Mouse (Mus musculus): ENCODE measurements around the gene B230217C12Rik.
"Not testable (repeated sequence)": the region's sequence is repeated elsewhere in the genome, so short reads cannot be mapped to it uniquely, and the experiment has no call there.

DNA sequence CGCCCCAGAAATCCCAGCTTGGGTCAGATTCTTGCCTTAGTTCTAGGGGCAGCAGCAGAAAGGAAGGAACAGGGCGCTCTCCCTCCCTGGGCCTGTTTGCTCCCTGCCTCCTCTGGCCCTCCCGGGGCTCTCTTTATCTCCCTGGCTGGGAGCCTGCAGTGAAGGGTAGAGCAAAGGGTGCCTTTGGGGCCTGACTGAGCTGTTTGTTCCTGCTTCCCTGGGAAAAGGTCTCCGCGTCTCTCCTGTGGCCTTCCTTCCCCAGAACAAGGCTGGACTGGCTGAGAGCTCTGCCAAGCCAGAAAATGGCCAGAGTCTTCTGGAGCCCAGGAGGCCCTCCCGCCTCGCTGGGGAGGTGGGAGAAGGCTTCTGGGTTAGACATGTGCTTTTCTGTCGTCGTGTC lies 3.5 kb upstream of the B230217C12Rik start:
- not testable (repeated sequence) for TF ChIP-seq CTCF (IDR thresholded peaks at IDR 0.05; ENCODE audit: borderline replicate concordance, extremely low read depth, insufficient read depth, insufficient read length); POLR2A (IDR thresholded peaks at IDR 0.05; ENCODE audit: borderline replicate concordance, extremely low read depth, insufficient read depth, insufficient read length, poor library complexity, severe bottlenecking)
